Mouse (Mus musculus) liver, embryonic 12.5 days (tissue): ENCODE results near the gene Apopt1. TPM values are rescaled to one million over a fixed set of nuclear protein-coding genes. Genes with fewer than 3 reads are reported as not detected.
"Not testable (repeated sequence)": the region's sequence is repeated elsewhere in the genome, so short reads cannot be mapped to it uniquely, and the experiment has no call there.

Experiments used
- ATAC-seq: fragments of 200-750 bp; cut with Nextera tagmentation; 2 replicates; pipeline ENCODE4 v1.8.0; 2017; ENCODE audit warnings: moderate number of reproducible peaks, mild to moderate bottlenecking, moderate library complexity
- H3K27ac ChIP-seq: fragments of 300-500 bp; sonication (generic); 2 replicates; pipeline ENCODE4 v1.5.1; 2016; ENCODE audit warnings: mild to moderate bottlenecking
- H3K27me3 ChIP-seq: fragments of 300-500 bp; sonication (generic); replicated peaks from 2 replicates; pipeline ENCODE4 v1.6.1; 2016; ENCODE audit warnings: mild to moderate bottlenecking, moderate library complexity
- H3K36me3 ChIP-seq: fragments of 300-500 bp; sonication (generic); 2 replicates; pipeline ENCODE4 v1.6.1; 2016; ENCODE audit warnings: mild to moderate bottlenecking, moderate library complexity
- H3K4me1 ChIP-seq: fragments of 300-500 bp; sonication (generic); 2 replicates; pipeline ENCODE4 v1.6.1; 2016
- H3K4me2 ChIP-seq: fragments of 300-500 bp; sonication (generic); 2 replicates; pipeline ENCODE4 v1.6.1; 2016; ENCODE audit warnings: mild to moderate bottlenecking, moderate library complexity
- H3K4me3 ChIP-seq: fragments of 300-500 bp; sonication (generic); 2 replicates; pipeline ENCODE4 v1.5.1; 2016; ENCODE audit warnings: mild to moderate bottlenecking, moderate library complexity
- H3K9ac ChIP-seq: fragments of 300-500 bp; sonication (generic); 2 replicates; pipeline ENCODE4 v1.6.1; 2016; ENCODE audit warnings: mild to moderate bottlenecking, moderate library complexity
- H3K9me3 ChIP-seq: fragments of 300-500 bp; sonication (generic); replicated peaks from 2 replicates; pipeline ENCODE4 v1.6.1; 2016; ENCODE audit warnings: mild to moderate bottlenecking, moderate library complexity
- WGBS: fragments of 180-500 bp; shearing (Covaris S2); methylation state at CpG from one replicate; pipeline ENCODE4 v1.1.7; 2016; ENCODE audit not compliant: insufficient replicate concordance; 5-methylcytosine and 5-hydroxymethylcytosine counted together
- polyA plus RNA-seq: library from polyadenylated mRNA; unstranded; fragments of >200 nt; fragmentation: Nextera tagmentation; extraction: Ambion mirVana; gene quantifications from 2 replicates; pipeline ENCODE4 v1.2.1, GENCODE M21; 2016

Gene Apopt1
- polyA plus RNA-seq, 1 experiment from 2014 or later: 36.5 TPM

- H3K4me1 ChIP-seq: peaks cover 13% of the 10 kb centered on the region
- H3K9me3 ChIP-seq, H3K4me2 ChIP-seq, H3K36me3 ChIP-seq, H3K27ac ChIP-seq, ATAC-seq, H3K9ac ChIP-seq, H3K4me3 ChIP-seq, H3K27me3 ChIP-seq: not testable (repeated sequence)
- WGBS: 76% methylated on average over 8 of the region's 8 CpGs
These were observed 23.6 kb downstream of the Apopt1 start for GRCm38 (mm10) chr12:111736676-111737075.

GRCm38 (mm10) chr12:111737370-111737769 lies 24.3 kb downstream of the Apopt1 start:
- no peak overlapping the region for H3K9ac ChIP-seq
- ATAC-seq: no peak
- WGBS: 63% methylated on average over 9 of the region's 9 CpGs
- H3K4me2 ChIP-seq: no peak overlapping the region
- peaks cover 6% of the 10 kb centered on the region for H3K4me1 ChIP-seq
- H3K27ac ChIP-seq: no peak overlapping the region
- H3K4me3 ChIP-seq: no peak overlapping the region
- no peaks in the 10 kb centered on the region for H3K27me3 ChIP-seq
- H3K36me3 ChIP-seq: peaks cover 3% of the 10 kb centered on the region; the same call in 1 of the 2 replicates
- H3K9me3 ChIP-seq: no peaks in the 10 kb centered on the region

GRCm38 (mm10) chr12:111738754-111739153 lies 25.7 kb downstream of the Apopt1 start:
- H3K27me3 ChIP-seq: no peaks in the 10 kb centered on the region
- H3K4me1 ChIP-seq: no peaks in the 10 kb centered on the region
- no peak overlapping the region for H3K4me2 ChIP-seq
- H3K4me3 ChIP-seq: no peak overlapping the region
- peaks cover under 1% of the 10 kb centered on the region; the same call in 1 of the 2 replicates for H3K36me3 ChIP-seq
- H3K9ac ChIP-seq: no peak overlapping the region
- 33% methylated on average over 3 of the region's 3 CpGs for WGBS
- ATAC-seq: no peak
- no peaks in the 10 kb centered on the region for H3K9me3 ChIP-seq
- no peak overlapping the region for H3K27ac ChIP-seq

- WGBS: 53% methylated on average over 8 of the region's 8 CpGs
- H3K9ac ChIP-seq: no peak overlapping the region
- H3K27ac ChIP-seq: no peak overlapping the region
- no peaks in the 10 kb centered on the region for H3K27me3 ChIP-seq
- H3K4me2 ChIP-seq: no peak overlapping the region
- H3K36me3 ChIP-seq: no peaks in the 10 kb centered on the region; the same call in 1 of the 2 replicates
- H3K9me3 ChIP-seq: no peaks in the 10 kb centered on the region
- H3K4me1 ChIP-seq: peaks cover 11% of the 10 kb centered on the region
- no peak overlapping the region for H3K4me3 ChIP-seq
- ATAC-seq: no peak
These were observed 28.3 kb downstream of the Apopt1 start for GRCm38 (mm10) chr12:111741338-111741737.

GRCm38 (mm10) chr12:111743419-111743818 lies 30.4 kb downstream of the Apopt1 start:
- H3K4me1 ChIP-seq: peaks cover 15% of the 10 kb centered on the region
- WGBS: 67% methylated on average over 2 of the region's 2 CpGs
- no peak overlapping the region for H3K4me3 ChIP-seq
- no peaks in the 10 kb centered on the region; the same call in 1 of the 2 replicates for H3K36me3 ChIP-seq
- no peak overlapping the region for H3K9ac ChIP-seq
- no peak for ATAC-seq
- no peaks in the 10 kb centered on the region for H3K27me3 ChIP-seq
- H3K4me2 ChIP-seq: no peak overlapping the region
- no peak overlapping the region for H3K27ac ChIP-seq
- no peaks in the 10 kb centered on the region for H3K9me3 ChIP-seq

- Histone ChIP-seq H3K27ac (no peak overlapping the region), H3K4me3 (no peak overlapping the region), H3K9ac (no peak overlapping the region), H3K4me2 (no peak overlapping the region), H3K4me1 (peaks cover 15% of the 10 kb centered on the region), H3K36me3 (no peaks in the 10 kb centered on the region; the same call in 1 of the 2 replicates), H3K9me3 (no peaks in the 10 kb centered on the region), H3K27me3 (no peaks in the 10 kb centered on the region)
- WGBS: 64% methylated on average over 11 of the region's 11 CpGs
- ATAC-seq: no peak
These were observed 30.9 kb downstream of the Apopt1 start for GRCm38 (mm10) chr12:111743981-111744423.

DNA sequence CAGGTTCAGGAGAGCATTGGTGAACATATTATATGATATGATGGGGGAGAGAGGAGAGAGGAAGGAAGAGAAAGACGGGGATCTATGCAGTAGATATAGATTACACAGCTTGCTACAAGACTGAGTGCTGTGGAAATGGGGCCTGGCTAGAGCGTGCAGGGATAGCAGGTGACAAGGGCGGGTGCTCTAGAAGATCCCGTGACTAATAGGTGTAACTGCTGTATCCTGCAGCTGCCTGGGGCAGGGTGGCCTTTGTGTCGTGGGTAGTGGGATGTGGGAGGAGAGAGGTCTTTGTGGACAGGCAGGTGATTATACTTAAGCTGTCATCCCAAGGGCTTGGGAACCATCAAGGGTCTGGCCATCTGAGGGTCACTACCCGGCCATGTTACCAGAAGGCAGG lies 32.2 kb downstream of the Apopt1 start:
- Histone ChIP-seq H3K36me3 (no peaks in the 10 kb centered on the region), H3K27ac (no peak overlapping the region), H3K27me3 (no peaks in the 10 kb centered on the region), H3K4me1 (peaks cover 15% of the 10 kb centered on the region), H3K9ac (no peak overlapping the region), H3K9me3 (no peaks in the 10 kb centered on the region), H3K4me3 (no peak overlapping the region), H3K4me2 (no peak overlapping the region)
- no peak for ATAC-seq
- 68% methylated on average over 6 of the region's 6 CpGs for WGBS

GRCm38 (mm10) chr12:111746091-111746490 lies 33.0 kb downstream of the Apopt1 start:
- peak overlapping the region; percentile 9; the same call in 1 of the 2 replicates for H3K4me2 ChIP-seq
- ATAC-seq: peak; percentile 83

GRCm38 (mm10) chr12:111747421-111747820 lies 34.4 kb downstream of the Apopt1 start:
- H3K9ac ChIP-seq: no peak overlapping the region
- no peak overlapping the region for H3K4me3 ChIP-seq
- peaks cover 15% of the 10 kb centered on the region for H3K4me1 ChIP-seq
- H3K9me3 ChIP-seq: no peaks in the 10 kb centered on the region
- H3K27ac ChIP-seq: no peak overlapping the region
- no peak for ATAC-seq
- H3K4me2 ChIP-seq: no peak overlapping the region
- 71% methylated on average over 7 of the region's 7 CpGs for WGBS
- H3K27me3 ChIP-seq: no peaks in the 10 kb centered on the region
- no peaks in the 10 kb centered on the region for H3K36me3 ChIP-seq

More at GRCm38 (mm10) chr12:111746091-111746490, 33.0 kb downstream of the Apopt1 start:
- peak overlapping the region; percentile 3; the same call in 1 of the 2 replicates for H3K27ac ChIP-seq
- no peaks in the 10 kb centered on the region for H3K36me3 ChIP-seq
- peak overlapping the region; percentile 34 for H3K9ac ChIP-seq
- no peaks in the 10 kb centered on the region for H3K9me3 ChIP-seq
- 28% methylated on average over 5 of the region's 5 CpGs for WGBS
- no peaks in the 10 kb centered on the region for H3K27me3 ChIP-seq
- no peak overlapping the region for H3K4me3 ChIP-seq
- H3K4me1 ChIP-seq: peaks cover 15% of the 10 kb centered on the region

DNA sequence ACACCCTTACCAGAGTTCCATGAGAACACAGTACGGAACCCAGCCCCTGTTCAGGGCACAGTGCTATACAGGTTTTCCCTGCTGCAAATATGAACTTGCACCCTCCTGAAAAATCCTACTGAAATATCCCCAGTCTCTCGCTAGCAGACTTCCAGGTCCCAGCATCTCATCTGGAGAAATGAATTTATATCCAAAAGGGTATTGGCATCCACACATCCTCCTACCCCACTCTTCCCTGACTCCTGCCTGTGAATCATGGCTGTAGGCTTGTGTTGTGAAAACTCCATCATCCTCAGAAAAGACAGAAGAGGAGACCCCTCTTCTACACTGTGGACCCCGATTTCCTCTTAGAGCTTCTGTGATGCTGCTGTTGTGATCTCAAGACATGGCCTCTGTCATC lies 37.7 kb downstream of the Apopt1 start:
- 84% methylated on average over 3 of the region's 3 CpGs for WGBS
- H3K4me3 ChIP-seq: no peak overlapping the region
- peaks cover 2% of the 10 kb centered on the region; the same call in 1 of the 2 replicates for H3K27me3 ChIP-seq
- no peak overlapping the region for H3K9ac ChIP-seq
- no peak overlapping the region for H3K27ac ChIP-seq
- no peak for ATAC-seq
- H3K36me3 ChIP-seq: no peaks in the 10 kb centered on the region
- H3K4me1 ChIP-seq: peaks cover 20% of the 10 kb centered on the region
- H3K4me2 ChIP-seq: no peak overlapping the region
- H3K9me3 ChIP-seq: no peaks in the 10 kb centered on the region

GRCm38 (mm10) chr12:111752491-111752890 lies 39.4 kb downstream of the Apopt1 start:
- whole genome bisulfite sequencing: 79% methylated on average over 6 of the region's 6 CpGs
- Histone ChIP-seq H3K36me3 (no peaks in the 10 kb centered on the region), H3K4me1 (peaks cover 14% of the 10 kb centered on the region), H3K4me3 (no peak overlapping the region), H3K9ac (no peak overlapping the region), H3K4me2 (no peak overlapping the region), H3K9me3 (no peaks in the 10 kb centered on the region), H3K27ac (no peak overlapping the region), H3K27me3 (peaks cover 17% of the 10 kb centered on the region)
- no peak for ATAC-seq

GRCm38 (mm10) chr12:111753347-111753746 lies 40.3 kb downstream of the Apopt1 start:
- H3K4me3 ChIP-seq: no peak overlapping the region
- H3K27me3 ChIP-seq: peaks cover 19% of the 10 kb centered on the region
- no peak for ATAC-seq
- H3K4me2 ChIP-seq: no peak overlapping the region
- H3K4me1 ChIP-seq: peaks cover 23% of the 10 kb centered on the region
- no peak overlapping the region for H3K9ac ChIP-seq
- no peaks in the 10 kb centered on the region for H3K9me3 ChIP-seq
- WGBS: 61% methylated on average over 9 of the region's 9 CpGs
- no peak overlapping the region for H3K27ac ChIP-seq
- H3K36me3 ChIP-seq: no peaks in the 10 kb centered on the region

DNA sequence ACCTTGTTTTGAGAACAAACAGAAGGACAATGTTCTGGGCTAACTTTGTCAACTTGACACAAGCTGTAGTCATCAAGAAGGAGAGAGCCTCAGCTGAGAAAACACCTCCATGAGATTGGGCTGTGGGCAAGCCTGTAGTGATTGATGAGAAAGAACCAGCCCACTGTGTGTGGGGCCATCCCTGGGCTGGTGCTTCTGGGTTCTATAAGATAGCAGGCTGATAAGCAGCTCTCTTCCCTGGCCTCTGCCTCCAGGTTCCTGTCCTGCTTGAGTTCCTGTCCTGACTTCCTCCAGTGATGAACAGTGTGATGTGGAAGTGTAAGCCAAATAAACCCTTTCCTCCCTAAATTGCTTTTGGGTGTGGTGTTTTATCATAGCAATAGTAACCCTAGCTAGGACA lies 41.6 kb downstream of the Apopt1 start:
- Histone ChIP-seq H3K27me3 (peaks cover 19% of the 10 kb centered on the region), H3K9me3 (no peaks in the 10 kb centered on the region), H3K4me2 (no peak overlapping the region), H3K9ac (no peak overlapping the region), H3K27ac (no peak overlapping the region), H3K4me1 (peaks cover 31% of the 10 kb centered on the region), H3K36me3 (no peaks in the 10 kb centered on the region), H3K4me3 (no peak overlapping the region)
- no peak for ATAC-seq
